Mouse (Mus musculus): ENCODE measurements around the gene Ahnak2.
A peak's percentile ranks its signal among the peaks of the same experiment; 100 is the strongest.
"Not testable (repeated sequence)": the region's sequence is repeated elsewhere in the genome, so short reads cannot be mapped to it uniquely, and the experiment has no call there.

Ahnak2 gene

GRCm38 (mm10) chr12:112801864-112802846 lies at the start of gene Ahnak2:
TSS of gene Ahnak2 (minus strand) at chr12:112802657.
- no peak for DNase-seq (ENCODE audit: low spot score in 2 of 2)

DNA sequence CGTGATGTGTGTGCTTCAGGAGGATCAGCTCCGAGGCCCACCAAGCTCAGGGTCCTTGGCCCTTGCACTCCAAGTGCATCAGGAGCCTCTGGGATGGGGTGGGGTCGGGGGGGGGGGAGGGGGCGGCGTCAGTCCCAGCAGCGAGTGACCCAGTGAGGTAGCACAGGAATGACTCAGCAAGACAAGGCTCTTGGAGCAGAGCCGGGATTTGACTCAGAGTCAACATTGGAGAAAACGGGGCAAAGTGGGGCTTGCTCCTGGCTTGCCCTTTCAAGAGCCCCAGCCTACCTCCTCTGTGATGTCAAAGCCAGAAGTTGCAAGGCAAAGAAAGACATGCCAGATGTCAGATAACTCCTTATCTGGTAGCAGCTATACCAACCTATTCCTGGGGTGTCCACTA lies 48.7 kb upstream of the Ahnak2 start:
- no peak for DNase-seq (ENCODE audit: low spot score in 2 of 2)

DNA sequence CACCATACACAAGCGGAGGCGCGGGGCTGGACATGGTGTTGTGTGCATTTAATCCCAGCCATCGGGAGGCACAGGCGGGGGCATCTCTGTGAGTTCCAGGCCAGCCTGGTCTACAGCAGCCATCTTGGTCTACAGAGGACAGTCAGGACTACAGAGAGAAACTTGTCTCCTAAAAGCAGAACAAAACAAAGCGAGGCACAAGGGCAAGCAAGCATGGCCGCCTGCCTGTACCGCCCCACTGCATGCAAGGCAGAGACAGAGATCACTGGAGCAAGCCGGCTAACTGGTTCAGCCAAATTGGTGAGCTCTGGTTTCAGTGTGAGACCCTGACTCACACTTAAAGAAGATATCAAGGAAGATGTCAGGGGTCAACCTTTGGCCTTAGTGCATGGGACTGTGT lies 47.9 kb upstream of the Ahnak2 start:
- DNase-seq (ENCODE audit: low spot score in 2 of 2), result no peak

- DNase-seq (ENCODE audit: low spot score in 2 of 2), result no peak
Observed at GRCm38 (mm10) chr12:112849235-112850022, 47.0 kb upstream of the Ahnak2 start.

DNA sequence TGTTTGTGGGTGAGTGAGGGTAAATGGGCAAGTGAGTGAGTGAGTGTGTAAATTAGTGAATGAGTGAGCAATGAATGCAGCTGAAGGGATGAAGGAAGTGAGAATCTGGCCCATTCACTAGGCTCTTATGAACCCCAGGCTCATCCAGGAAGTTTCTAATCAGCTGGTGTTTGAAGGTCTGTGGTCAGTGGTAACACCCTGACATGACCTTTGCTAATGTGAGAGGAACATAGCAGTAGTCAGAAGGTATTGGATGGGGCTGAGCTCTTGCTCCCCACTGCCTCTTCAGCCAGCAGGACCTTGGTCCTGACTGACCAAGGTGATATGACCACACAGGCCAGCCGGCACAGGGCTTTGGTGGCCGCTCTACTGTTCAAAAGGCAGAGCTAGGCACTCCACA lies 45.4 kb upstream of the Ahnak2 start:
- DNase-seq (ENCODE audit: low spot score in 2 of 2), result no peak

DNA sequence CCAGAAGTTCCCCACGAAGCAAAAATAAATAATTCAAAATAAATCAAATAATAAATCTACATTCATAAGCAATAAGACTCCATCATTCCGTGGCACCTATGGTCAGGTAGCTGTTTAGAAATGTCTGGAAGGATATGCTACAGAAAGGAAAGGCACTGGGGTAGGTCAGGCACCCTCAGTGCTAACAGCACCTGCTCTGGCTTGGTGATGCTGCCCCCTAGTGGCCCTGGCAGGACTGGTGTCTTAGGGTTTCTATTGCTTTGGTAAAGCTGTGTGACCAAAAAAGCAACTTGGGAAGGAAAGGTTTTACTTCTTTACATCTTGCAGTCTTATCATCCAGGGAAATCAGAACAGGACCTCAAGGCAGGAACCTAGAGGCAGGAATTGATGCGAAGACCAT lies 41.3 kb upstream of the Ahnak2 start:
- DNase-seq (ENCODE audit: low spot score in 2 of 2), result peak in 1 of 2 experiments; percentile 86

GRCm38 (mm10) chr12:112842128-112842527 lies 39.7 kb upstream of the Ahnak2 start:
- DNase-seq (ENCODE audit: low spot score in 2 of 2), result not testable (repeated sequence)

DNA sequence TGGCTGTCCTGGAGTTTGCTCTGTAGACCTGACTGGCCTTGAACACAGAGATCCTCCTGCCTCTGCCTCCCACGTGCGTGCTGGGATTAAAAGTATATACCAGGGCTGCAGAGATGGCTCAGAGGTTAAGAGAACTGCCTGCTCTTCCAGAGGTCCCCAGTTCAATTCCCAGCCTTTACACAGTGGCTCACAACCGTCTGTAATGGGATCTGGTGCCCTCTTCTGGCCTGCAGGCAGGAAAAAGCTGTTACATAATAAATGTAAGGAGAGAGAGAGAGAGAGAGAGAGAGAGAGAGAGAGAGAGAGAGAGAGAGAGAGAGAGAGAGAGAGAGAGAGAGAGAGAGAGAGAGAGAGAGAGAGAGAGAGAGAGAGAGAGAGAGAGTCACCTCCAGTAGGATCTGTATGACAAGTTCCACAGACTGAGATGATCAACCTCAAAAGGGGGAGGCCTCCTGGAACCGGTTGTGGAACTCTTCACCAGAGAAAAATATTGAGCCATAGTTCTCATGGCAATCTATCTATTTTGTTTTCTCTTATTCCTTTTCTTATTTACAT lies 39.0 kb upstream of the Ahnak2 start:
- not testable (repeated sequence) for DNase-seq (ENCODE audit: low spot score in 2 of 2)

- DNase-seq (ENCODE audit: low spot score in 2 of 2), result no peak
Observed at GRCm38 (mm10) chr12:112840209-112841086, 38.0 kb upstream of the Ahnak2 start.

DNA sequence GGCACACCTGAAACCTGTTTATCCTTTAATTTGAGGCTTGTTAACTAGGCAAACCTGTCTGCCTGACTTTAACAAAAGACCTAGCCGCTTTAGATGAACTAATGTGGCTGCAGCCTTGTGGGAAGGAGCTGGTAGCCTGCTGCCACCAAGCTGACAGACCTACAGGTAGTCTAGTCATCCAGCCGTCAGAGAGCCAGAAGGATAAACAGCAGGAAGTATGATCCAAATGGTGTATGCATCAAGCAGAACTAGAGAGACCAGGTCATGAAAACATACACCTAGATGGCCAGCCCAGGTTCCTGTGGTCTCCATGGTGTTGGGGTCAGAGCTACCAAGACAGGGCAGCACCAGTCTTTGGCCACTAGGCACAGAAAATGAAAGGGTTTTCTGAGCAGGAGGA lies 32.6 kb upstream of the Ahnak2 start:
- no peak for DNase-seq (ENCODE audit: low spot score in 2 of 2)

GRCm38 (mm10) chr12:112833527-112833926 lies 31.1 kb upstream of the Ahnak2 start:
- DNase-seq (ENCODE audit: low spot score in 2 of 2), result no peak

DNA sequence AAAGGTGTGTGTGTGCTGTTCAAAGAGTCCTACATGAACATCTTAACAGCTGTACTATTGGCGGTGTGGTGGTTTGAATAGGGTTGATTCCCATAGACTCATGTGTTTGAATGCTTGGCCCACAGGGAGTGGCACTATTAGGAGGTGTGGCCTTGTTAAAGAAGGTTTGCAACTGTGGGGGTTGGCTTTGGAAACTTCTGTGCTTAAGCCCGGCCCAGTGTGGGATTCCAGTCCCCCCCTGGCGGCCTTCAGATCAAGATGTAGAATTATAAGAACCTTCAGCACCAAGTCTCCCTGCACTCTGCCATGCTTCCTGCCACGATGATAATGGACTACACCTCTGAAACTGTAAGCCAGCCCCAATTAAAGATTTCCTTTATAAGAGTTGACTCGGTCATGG lies 30.0 kb upstream of the Ahnak2 start:
- DNase-seq (ENCODE audit: low spot score in 2 of 2), result no peak

GRCm38 (mm10) chr12:112830570-112830969 lies 28.1 kb upstream of the Ahnak2 start:
- DNase-seq (ENCODE audit: low spot score in 2 of 2), result no peak

- DNase-seq (ENCODE audit: low spot score in 2 of 2), result no peak
Observed at GRCm38 (mm10) chr12:112830141-112830540, 27.7 kb upstream of the Ahnak2 start.

DNA sequence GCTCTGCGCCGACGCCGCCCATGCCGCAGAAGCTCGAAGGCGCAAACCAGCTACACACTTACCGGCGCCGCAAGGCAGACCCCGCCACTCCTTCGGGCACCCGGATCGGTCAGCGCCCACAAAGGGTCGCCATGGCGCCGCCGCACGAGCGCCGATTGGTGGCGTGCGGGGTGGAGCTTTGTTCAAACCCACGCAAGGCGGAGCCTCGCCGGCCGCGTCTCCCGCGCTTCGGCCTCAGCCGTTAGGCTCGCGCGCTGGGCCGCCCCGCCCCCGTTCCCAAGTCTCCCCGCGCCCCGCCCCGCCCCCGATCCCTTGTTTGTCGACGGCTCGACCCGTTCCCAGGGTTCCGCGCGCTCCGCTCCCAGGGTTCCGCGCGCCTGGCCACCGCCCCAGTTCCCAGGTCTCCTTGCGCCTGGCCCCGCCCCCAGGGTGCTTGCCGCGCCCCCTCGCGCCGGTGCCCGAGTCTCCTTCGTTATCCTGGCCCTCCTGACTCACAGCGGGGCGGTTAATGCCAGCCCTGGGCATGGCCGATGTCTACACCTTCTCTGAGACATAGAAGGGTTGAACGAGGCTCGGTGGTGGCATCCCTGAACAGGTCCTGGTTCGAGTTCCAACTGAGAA lies 26.9 kb upstream of the Ahnak2 start, which contains the start of gene Cdca4:
TSS of gene Cdca4 (minus strand) at position 180 of the 621 bp plus-strand sequence.
- peak; percentile 90 to 95 for DNase-seq (ENCODE audit: low spot score in 2 of 2)

GRCm38 (mm10) chr12:112828501-112829243 lies 26.2 kb upstream of the Ahnak2 start:
- DNase-seq (ENCODE audit: low spot score in 2 of 2), result peak in 1 of 2 experiments; percentile 64

DNA sequence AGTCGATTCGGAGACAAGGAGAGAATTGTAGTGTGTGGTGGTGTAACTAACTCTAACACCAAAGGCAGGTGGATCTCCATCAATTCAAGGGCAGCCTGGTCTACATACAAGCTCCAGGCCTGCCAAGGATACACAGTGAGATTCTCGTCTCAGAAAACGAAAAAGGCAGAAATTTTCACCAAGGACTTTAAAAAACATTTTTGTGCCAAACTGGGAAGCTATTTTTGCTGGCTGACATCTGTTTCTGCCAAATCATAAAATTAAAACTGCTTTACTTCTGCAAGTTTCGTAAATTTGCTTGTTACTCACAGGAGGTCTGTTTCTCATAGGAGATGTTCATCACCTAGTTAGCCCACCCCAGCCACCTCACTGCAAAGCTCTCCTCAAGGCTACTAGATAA lies 23.4 kb upstream of the Ahnak2 start:
- no peak for DNase-seq (ENCODE audit: low spot score in 2 of 2)

DNA sequence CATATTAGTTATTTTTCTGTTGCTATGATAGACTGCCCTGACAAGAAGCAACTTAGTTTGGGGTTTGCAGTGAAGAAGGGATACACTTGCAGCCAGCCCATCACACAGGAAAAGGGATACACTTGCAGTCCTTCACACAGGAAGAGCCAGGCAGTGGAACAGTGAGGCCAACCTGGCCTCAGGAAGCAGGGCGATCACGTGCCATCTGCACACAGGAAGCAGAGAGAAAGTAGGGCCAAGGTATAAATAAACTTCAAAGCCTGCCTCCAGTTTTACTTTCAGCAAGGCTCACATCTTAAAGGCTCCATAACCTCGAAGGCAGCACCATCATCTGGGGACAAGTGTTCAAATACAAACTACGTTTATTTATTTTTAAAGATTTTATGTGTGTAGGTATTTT lies 20.8 kb upstream of the Ahnak2 start:
- DNase-seq (ENCODE audit: low spot score in 2 of 2), result no peak

DNA sequence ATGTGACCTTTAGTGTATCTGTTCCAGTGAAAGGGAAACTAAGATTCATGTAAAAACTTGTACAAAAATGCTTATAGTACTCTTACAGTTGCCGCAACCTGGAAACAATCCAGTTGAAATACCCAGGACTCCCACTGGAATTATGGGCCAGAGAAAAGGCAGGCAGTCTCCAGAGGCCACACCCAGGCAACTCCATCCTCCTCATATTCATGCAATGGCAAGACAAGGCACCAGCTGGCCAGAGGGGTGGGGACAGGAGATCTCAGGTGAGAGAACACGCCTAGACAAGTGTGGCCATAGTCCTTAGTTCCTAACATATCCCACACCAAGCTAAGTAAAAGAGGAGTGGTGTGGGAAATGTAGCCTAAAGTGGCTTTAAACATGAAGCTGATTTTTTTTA lies 20.2 kb upstream of the Ahnak2 start:
- DNase-seq (ENCODE audit: low spot score in 2 of 2), result no peak

GRCm38 (mm10) chr12:112821974-112822373 lies 19.5 kb upstream of the Ahnak2 start:
- no peak for DNase-seq (ENCODE audit: low spot score in 2 of 2)

All from left cerebral cortex, adult 9 months (tissue).